Mouse (Mus musculus) neural tube, embryonic 14.5 days (tissue): Measurements from ENCODE around the gene Fbxw10. TPM values are rescaled to one million over a fixed set of nuclear protein-coding genes. Genes with fewer than 3 reads are reported as not detected.

Experiments used
- ATAC-seq: fragments of 200-750 bp; cut with Nextera tagmentation; 2 replicates; pipeline ENCODE4 v1.8.0; 2017; ENCODE audit warnings: low read depth, mild to moderate bottlenecking, moderate TSS enrichment, moderate library complexity
- H3K27ac ChIP-seq: fragments of 300-500 bp; sonication (generic); 2 replicates; pipeline ENCODE4 v1.5.1; 2014; ENCODE audit warnings: low read depth, mild to moderate bottlenecking, control low read depth, low read length, moderate library complexity, mixed read lengths
- H3K27me3 ChIP-seq: fragments of 300-500 bp; sonication (generic); 2 replicates; pipeline ENCODE4 v1.6.1; 2014; ENCODE audit warnings: low read length; ENCODE audit not compliant: control insufficient read depth, insufficient read depth
- H3K36me3 ChIP-seq: fragments of 300-500 bp; sonication (generic); 2 replicates; pipeline ENCODE4 v1.6.1; 2014; ENCODE audit warnings: low read length, mixed read lengths; ENCODE audit not compliant: control insufficient read depth, insufficient read depth
- H3K4me1 ChIP-seq: fragments of 300-500 bp; sonication (generic); 2 replicates; pipeline ENCODE4 v1.6.1; 2014; ENCODE audit warnings: low read length; ENCODE audit not compliant: control insufficient read depth, insufficient read depth
- H3K4me2 ChIP-seq: fragments of 300-500 bp; sonication (generic); 2 replicates; pipeline ENCODE4 v1.6.1; 2014; ENCODE audit warnings: mild to moderate bottlenecking, low read depth, low read length, control low read depth
- H3K4me3 ChIP-seq: fragments of 300-500 bp; sonication (generic); 2 replicates; pipeline ENCODE4 v1.5.1; 2014; ENCODE audit warnings: low read depth, low read length, control low read depth, mixed read lengths
- H3K9ac ChIP-seq: fragments of 300-500 bp; sonication (generic); replicated peaks from 2 replicates; pipeline ENCODE4 v1.6.1; 2014; ENCODE audit warnings: low read depth, mild to moderate bottlenecking, control low read depth, low read length, mixed read lengths
- H3K9me3 ChIP-seq: fragments of 300-500 bp; sonication (generic); 2 replicates; pipeline ENCODE4 v1.6.1; 2016; ENCODE audit warnings: low read length; ENCODE audit not compliant: control insufficient read depth
- WGBS: fragments of 180-500 bp; shearing (Covaris S2); extraction: QIAGEN DNeasy Blood & Tissue Kit; methylation state at CpG from one replicate; pipeline ENCODE4 v1.1.7; 2014; 5-methylcytosine and 5-hydroxymethylcytosine counted together
- polyA plus RNA-seq: library from polyadenylated mRNA; unstranded; fragments of >200 nt; fragmentation: Nextera tagmentation; extraction: Ambion mirVana; gene quantifications from 2 replicates; pipeline ENCODE4 v1.2.1, GENCODE M21; 2014

The Fbxw10 gene
- polyA plus RNA-seq, 1 experiment from 2014 or later = 0.16 TPM

GRCm38 (mm10) chr11:62853334-62853733, 6.5 kb downstream of the Fbxw10 start:
- H3K9ac ChIP-seq = no peak overlapping the region
- H3K36me3 ChIP-seq = no peaks in the 10 kb centered on the region
- WGBS = 93% methylated on average over 6 of the region's 6 CpGs
- no peak overlapping the region for H3K4me2 ChIP-seq
- no peaks in the 10 kb centered on the region for H3K9me3 ChIP-seq
- no peak overlapping the region for H3K4me3 ChIP-seq
- no peak overlapping the region for H3K27ac ChIP-seq
- ATAC-seq = no peak
- no peaks in the 10 kb centered on the region for H3K27me3 ChIP-seq
- no peaks in the 10 kb centered on the region for H3K4me1 ChIP-seq

DNA sequence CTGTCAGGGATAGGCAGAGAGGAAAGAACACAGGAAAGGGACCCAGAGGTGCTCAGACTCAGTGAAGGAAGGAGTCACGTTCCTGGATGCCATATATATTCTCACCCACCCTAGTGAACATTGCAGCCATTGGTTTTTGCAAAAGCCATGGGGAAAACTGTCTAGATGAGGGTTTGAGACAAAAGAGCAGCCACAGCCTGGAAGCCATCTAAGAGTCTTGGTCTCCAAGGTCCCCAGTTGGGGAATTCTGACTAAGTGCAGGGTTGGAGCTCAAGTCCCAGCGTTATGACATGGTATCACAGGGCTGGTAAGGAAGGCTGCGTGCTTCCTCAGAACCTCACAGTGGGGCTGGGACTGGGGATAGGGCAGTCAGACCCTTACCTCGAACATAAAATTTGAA, 18.7 kb downstream of the Fbxw10 start:
- H3K27me3 ChIP-seq = no peaks in the 10 kb centered on the region
- no peaks in the 10 kb centered on the region for H3K4me1 ChIP-seq
- H3K9me3 ChIP-seq = no peaks in the 10 kb centered on the region
- no peak for ATAC-seq
- H3K36me3 ChIP-seq = no peaks in the 10 kb centered on the region
- H3K4me3 ChIP-seq = no peak overlapping the region
- no peak overlapping the region for H3K4me2 ChIP-seq
- H3K9ac ChIP-seq = no peak overlapping the region
- 76% methylated on average over 4 of the region's 4 CpGs for WGBS
- no peak overlapping the region for H3K27ac ChIP-seq

GRCm38 (mm10) chr11:62866685-62867084, 19.8 kb downstream of the Fbxw10 start:
- Histone ChIP-seq H3K4me3 (no peak overlapping the region), H3K9me3 (no peaks in the 10 kb centered on the region), H3K27ac (no peak overlapping the region), H3K4me1 (no peaks in the 10 kb centered on the region), H3K4me2 (no peak overlapping the region), H3K9ac (no peak overlapping the region), H3K27me3 (no peaks in the 10 kb centered on the region), H3K36me3 (no peaks in the 10 kb centered on the region)
- no peak for ATAC-seq
- 88% methylated on average over 7 of the region's 7 CpGs for WGBS

GRCm38 (mm10) chr11:62869201-62869600, 22.3 kb downstream of the Fbxw10 start:
- Histone ChIP-seq H3K4me1 (no peaks in the 10 kb centered on the region), H3K4me2 (no peak overlapping the region), H3K4me3 (no peak overlapping the region), H3K36me3 (no peaks in the 10 kb centered on the region), H3K27me3 (no peaks in the 10 kb centered on the region), H3K9me3 (no peaks in the 10 kb centered on the region), H3K27ac (no peak overlapping the region), H3K9ac (no peak overlapping the region)
- WGBS = 76% methylated on average over 5 of the region's 5 CpGs
- no peak for ATAC-seq

DNA sequence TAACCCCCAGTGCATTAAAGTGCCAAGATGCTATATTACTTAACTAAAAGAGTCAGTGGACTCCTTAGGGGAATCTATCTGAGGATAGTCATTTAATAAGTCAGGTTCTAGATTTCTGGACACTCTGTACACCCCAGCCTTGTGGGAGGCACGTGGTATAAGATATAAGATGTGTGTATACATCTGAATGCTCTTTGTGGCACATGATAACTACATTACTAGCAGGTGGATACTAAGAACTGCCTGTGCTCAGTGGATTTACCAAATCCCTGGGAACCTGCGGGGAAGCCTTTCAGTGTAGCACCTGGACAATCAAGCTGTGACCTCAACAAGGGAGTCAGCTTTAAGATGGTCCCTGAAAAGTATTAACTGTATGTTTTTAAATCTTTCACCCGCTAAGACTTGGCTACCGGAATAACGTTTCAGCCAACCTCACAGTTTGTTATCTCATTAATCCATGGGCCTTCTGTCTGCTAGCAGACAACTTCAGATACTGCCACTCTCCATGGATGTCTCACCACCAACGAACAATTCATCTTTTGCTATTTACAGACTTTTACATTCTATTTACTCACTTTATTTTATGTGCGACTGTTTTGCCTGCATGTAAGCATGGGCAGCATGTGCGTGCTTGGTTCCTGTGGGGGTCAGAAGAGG, 23.0 kb downstream of the Fbxw10 start:
- H3K27ac ChIP-seq = no peak overlapping the region
- H3K9ac ChIP-seq = no peak overlapping the region
- no peak for ATAC-seq
- H3K4me2 ChIP-seq = no peak overlapping the region
- H3K27me3 ChIP-seq = no peaks in the 10 kb centered on the region
- H3K4me3 ChIP-seq = no peak overlapping the region
- WGBS = 85% methylated on average over 8 of the region's 8 CpGs
- no peaks in the 10 kb centered on the region for H3K4me1 ChIP-seq
- H3K36me3 ChIP-seq = no peaks in the 10 kb centered on the region
- no peaks in the 10 kb centered on the region for H3K9me3 ChIP-seq

DNA sequence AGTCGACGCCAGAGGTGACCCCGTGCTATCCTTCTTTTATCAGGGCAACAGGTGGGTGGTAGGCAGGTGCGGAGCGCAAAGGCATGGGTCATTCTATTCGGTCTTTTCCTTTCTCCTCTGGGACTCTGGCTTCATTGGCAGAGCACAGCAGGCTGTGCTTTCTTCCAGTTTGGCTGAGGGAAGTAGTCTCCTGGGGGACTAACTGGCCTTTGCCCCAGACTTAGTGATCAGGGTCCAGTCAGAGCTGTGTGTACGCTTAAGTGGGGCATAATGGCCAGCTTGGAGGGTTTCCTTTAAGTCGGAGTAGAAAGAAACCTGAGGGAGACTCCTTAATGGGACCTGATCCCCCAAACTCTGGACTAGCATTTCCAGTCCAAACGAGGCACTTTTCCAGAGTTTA, 26.6 kb downstream of the Fbxw10 start:
- ATAC-seq = no peak
- Histone ChIP-seq H3K4me3 (no peak overlapping the region), H3K4me2 (no peak overlapping the region), H3K27me3 (no peaks in the 10 kb centered on the region), H3K27ac (no peak overlapping the region), H3K36me3 (no peaks in the 10 kb centered on the region), H3K4me1 (no peaks in the 10 kb centered on the region), H3K9me3 (no peaks in the 10 kb centered on the region), H3K9ac (no peak overlapping the region)
- WGBS = 86% methylated on average over 9 of the region's 9 CpGs

DNA sequence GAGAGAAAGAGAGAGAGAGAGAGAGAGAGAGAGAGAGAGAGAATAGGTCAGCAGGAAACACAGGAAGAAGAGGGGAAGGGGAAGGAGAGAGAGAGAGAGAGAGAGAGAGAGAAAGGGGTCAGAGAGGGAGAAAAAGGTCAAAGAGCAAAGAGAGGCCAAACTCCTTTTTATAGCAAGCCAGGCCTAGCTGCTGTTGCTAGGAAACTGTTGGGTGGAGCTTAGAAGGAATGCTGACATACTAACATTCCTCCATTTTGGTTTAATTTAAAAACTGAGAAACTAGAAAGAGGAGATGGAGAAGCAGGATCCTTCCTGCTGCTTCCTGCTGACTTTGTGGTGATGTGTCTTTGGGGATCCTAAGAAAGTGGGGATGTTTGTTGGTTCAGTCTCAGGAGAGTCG, 28.8 kb downstream of the Fbxw10 start:
- H3K9ac ChIP-seq = no peak overlapping the region
- no peaks in the 10 kb centered on the region for H3K4me1 ChIP-seq
- H3K4me3 ChIP-seq = no peak overlapping the region
- no peaks in the 10 kb centered on the region for H3K27me3 ChIP-seq
- no peak overlapping the region for H3K27ac ChIP-seq
- H3K4me2 ChIP-seq = no peak overlapping the region
- no peaks in the 10 kb centered on the region for H3K36me3 ChIP-seq
- no peaks in the 10 kb centered on the region for H3K9me3 ChIP-seq
- no peak for ATAC-seq
- 81% methylated on average over 1 of the region's 1 CpGs for WGBS

DNA sequence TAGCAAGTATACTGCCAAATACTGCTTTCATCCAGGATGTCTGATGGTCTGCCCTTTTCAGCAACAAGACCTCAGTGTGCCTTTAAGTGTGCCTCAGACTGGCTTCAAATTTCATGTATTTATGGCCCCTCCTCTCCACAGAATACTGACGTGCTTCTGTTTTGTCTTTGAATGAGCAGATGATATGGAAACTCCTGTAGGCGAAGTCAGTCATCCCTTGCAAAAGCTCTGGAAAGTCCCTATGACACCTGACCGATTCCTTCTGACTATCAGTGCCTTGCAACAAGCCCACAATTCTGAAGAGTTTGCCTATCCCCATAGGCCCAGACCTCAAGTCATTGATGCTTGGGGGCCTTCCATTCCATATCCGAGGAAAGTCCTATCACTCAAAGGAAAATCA, 29.6 kb downstream of the Fbxw10 start:
- Histone ChIP-seq H3K4me3 (no peak overlapping the region), H3K9ac (no peak overlapping the region), H3K4me2 (no peak overlapping the region), H3K9me3 (no peaks in the 10 kb centered on the region), H3K4me1 (no peaks in the 10 kb centered on the region), H3K27me3 (no peaks in the 10 kb centered on the region), H3K27ac (no peak overlapping the region), H3K36me3 (no peaks in the 10 kb centered on the region)
- whole genome bisulfite sequencing = 86% methylated on average over 4 of the region's 4 CpGs
- no peak for ATAC-seq

- Histone ChIP-seq H3K9me3 (no peaks in the 10 kb centered on the region), H3K9ac (no peak overlapping the region), H3K27me3 (no peaks in the 10 kb centered on the region), H3K4me1 (no peaks in the 10 kb centered on the region), H3K4me3 (no peak overlapping the region), H3K4me2 (no peak overlapping the region), H3K27ac (no peak overlapping the region), H3K36me3 (no peaks in the 10 kb centered on the region)
- ATAC-seq = no peak
- WGBS = 88% methylated on average over 1 of the region's 1 CpGs
Measured at GRCm38 (mm10) chr11:62877391-62877790, 30.5 kb downstream of the Fbxw10 start.
